Mouse (Mus musculus): ENCODE results near the gene Ulk4.

DNA sequence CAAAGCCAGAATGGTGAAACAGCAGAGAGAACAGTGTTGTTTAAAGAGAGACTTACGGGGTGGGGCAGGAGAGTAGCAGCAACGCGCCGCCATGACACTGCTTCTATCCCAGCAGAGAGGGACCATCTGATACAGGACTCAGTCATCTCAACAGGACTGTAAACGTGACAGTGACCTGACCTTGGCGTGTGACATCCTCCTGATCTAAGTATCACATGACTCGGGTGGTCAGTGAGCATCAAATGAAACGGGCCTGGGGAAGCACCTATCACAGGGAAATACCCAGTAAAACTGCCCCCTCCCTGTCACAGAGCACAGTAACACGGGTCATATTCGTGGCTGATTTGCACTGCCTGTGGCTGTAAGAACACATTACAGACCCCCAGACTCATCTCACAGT, 196.6 kb downstream of the Ulk4 start:
- TF ChIP-seq POLR2A (IDR thresholded peaks at IDR 0.05; ENCODE audit: low read depth, low read length) (no peak), CTCF (IDR thresholded peaks at IDR 0.05; ENCODE audit: borderline replicate concordance, insufficient read depth, low read length) (no peak)
